Mouse (Mus musculus): ENCODE measurements around the gene Agap1. TPM values are rescaled to one million over a fixed set of nuclear protein-coding genes. Genes with fewer than 3 reads are reported as not detected.

The Agap1 gene
- total and polyA plus RNA-seq, 2 experiments from 2014 or later, result 40.1 to 108 TPM

DNA sequence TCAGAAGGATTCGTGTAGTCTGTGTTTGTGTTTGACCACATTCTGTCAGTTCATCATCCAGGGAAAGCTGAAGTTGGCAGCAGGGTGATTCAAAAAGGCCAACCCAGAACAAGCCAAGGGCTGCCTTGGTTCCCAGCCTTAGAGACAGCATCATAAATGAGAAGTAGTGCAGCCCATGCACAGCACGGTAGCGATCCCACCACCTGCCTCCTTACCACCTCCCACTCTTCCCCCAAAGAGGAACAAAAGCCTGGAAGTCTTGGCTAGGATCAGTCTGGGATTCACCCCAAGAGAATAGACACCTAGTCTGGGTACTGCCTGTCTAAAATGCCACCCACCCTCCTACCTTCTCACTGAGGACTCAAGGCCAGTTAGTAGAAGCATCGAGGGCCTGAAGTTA lies 390.9 kb downstream of the Agap1 start:
- DNase-seq (no peak), ATAC-seq (peak; percentile 3; the same call in 1 of the 2 replicates)
- H3K27me3 ChIP-seq (ENCODE audit: insufficient read depth, low read length), result no peaks in the 10 kb centered on the region
- peaks cover 18% of the 10 kb centered on the region; the same call in 1 of the 2 replicates for H3K36me3 ChIP-seq (ENCODE audit: insufficient read depth)
- no peak overlapping the region for H3K27ac ChIP-seq (ENCODE audit: low read depth, low read length)
- no peak overlapping the region for H3K9ac ChIP-seq
- H3K9me3 ChIP-seq (ENCODE audit: low read length), result no peaks in the 10 kb centered on the region
- peaks cover 26% of the 10 kb centered on the region for H3K4me1 ChIP-seq (ENCODE audit: insufficient read depth)
- H3K4me2 ChIP-seq (ENCODE audit: low read depth), result no peak overlapping the region
- WGBS, result 73% methylated on average over 4 of the region's 4 CpGs
- no peak overlapping the region for H3K4me3 ChIP-seq (ENCODE audit: low read depth, low read length)
- TF ChIP-seq CTCF (IDR thresholded peaks at IDR 0.05; ENCODE audit: low read depth), result no peak

DNA sequence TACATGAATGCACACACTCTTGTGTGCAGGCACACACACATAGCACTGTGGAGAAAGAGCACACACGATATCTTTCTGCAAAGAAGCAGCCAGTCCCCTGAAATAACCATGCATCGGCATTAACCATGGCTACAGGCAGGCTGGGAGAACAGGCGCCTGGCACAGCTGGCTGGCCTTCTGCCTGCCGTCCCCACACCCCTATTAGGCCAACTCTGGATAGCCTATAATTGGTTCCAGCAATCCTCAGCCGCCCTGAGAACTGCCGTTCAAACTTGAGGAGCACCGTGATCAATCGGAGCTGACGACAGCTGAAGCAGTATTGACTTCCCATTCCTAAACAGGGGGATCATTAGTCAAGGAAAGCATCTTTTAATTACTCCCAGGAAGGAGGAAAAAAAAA lies 391.5 kb downstream of the Agap1 start:
- Histone ChIP-seq H3K4me3 (ENCODE audit: low read depth, low read length) (no peak overlapping the region), H3K27me3 (ENCODE audit: insufficient read depth, low read length) (no peaks in the 10 kb centered on the region), H3K9me3 (ENCODE audit: low read length) (no peaks in the 10 kb centered on the region), H3K4me2 (ENCODE audit: low read depth) (no peak overlapping the region), H3K4me1 (ENCODE audit: insufficient read depth) (peaks cover 26% of the 10 kb centered on the region), H3K36me3 (ENCODE audit: insufficient read depth) (peaks cover 15% of the 10 kb centered on the region; the same call in 1 of the 2 replicates), H3K27ac (ENCODE audit: low read depth, low read length) (no peak overlapping the region), H3K9ac (no peak overlapping the region)
- TF ChIP-seq CTCF (IDR thresholded peaks at IDR 0.05; ENCODE audit: low read depth), result no peak
- ATAC-seq (no peak), DNase-seq (no peak)
- WGBS, result 44% methylated on average over 9 of the region's 9 CpGs

DNA sequence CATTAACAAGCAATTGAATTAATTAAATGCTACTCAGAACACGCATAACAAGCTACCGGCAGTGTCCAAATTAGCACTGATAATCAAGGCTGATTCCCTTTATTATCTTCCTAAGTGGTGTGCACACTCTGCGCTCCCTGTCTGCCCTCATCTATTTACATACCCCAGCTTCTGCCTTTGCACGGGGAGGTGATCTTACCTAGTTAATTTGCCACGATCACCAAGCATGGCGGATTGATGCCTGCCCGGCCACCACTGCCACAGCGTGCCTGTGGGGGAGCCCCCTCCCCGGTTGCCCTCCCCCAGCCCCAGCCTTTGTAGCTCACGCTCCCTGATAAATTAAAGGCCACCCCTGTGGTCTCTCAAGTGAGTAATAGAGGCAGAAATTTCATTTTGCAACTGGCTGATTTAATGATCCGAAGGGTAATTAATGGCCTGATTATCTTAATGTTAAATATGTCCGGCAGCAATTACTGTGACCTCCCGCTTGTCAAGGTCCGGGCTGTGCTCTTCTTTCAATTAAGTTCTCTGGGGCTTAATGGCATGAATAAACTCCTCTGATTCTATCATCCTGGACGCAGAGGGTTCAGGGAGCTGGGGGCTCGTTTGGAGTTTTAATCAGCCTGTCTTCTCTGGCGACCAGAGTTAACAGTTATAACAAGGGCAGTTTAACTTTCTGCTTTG lies 393.9 kb downstream of the Agap1 start:
- no peak overlapping the region for H3K27ac ChIP-seq (ENCODE audit: low read depth, low read length)
- no peak overlapping the region for H3K4me3 ChIP-seq (ENCODE audit: low read depth, low read length)
- H3K9ac ChIP-seq, result no peak overlapping the region; the same call in 1 of the 2 replicates
- ATAC-seq, result 0 out of 2 replicates have a peak, but pooled peaks have one; percentile 4
- 18% methylated on average over 17 of the region's 17 CpGs for WGBS
- no peak for TF ChIP-seq CTCF (IDR thresholded peaks at IDR 0.05; ENCODE audit: low read depth)
- H3K4me2 ChIP-seq (ENCODE audit: low read depth), result peak overlapping the region; percentile 20; the same call in 1 of the 2 replicates
- no peaks in the 10 kb centered on the region for H3K27me3 ChIP-seq (ENCODE audit: insufficient read depth, low read length)
- peaks cover 6% of the 10 kb centered on the region; the same call in 1 of the 2 replicates for H3K36me3 ChIP-seq (ENCODE audit: insufficient read depth)
- H3K4me1 ChIP-seq (ENCODE audit: insufficient read depth), result peaks cover 26% of the 10 kb centered on the region
- peak; percentile 30 for DNase-seq
- no peaks in the 10 kb centered on the region for H3K9me3 ChIP-seq (ENCODE audit: low read length)

DNA sequence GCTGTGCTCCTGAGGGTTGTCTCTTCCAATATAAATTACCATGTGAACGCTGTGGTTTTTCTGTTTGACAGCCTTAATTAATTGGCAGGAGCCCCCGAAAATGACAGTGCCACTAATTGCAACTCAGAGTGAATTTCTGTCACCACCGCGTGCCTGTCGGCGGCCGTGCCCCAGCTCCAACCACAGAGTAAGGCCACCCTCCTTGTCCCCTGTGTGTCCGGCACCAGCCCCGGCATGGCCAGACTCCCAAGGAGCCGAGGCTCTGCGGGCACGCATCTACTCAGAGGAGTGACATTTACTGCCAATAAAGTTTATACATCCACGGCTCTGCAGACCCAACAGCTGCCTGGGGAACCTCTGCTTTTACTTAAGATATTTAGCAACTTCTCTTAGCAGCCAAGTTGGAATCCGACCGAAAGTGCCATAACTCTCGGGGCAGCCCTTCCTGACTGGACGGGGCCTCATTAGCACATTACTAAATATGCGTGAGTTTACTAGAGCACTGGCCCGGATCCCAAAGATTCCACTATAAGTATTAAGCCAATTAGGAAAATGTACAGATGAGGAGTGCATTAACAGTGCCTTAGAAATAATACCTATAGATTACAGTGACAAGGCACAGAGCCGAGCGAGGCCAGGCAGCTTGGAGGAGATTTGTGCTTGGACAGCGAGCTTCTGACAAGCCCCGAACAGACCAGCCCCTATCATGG lies 394.7 kb downstream of the Agap1 start:
- H3K9me3 ChIP-seq (ENCODE audit: low read length), result no peaks in the 10 kb centered on the region
- no peaks in the 10 kb centered on the region for H3K27me3 ChIP-seq (ENCODE audit: insufficient read depth, low read length)
- TF ChIP-seq CTCF (IDR thresholded peaks at IDR 0.05; ENCODE audit: low read depth), result no peak
- no peak overlapping the region for H3K4me3 ChIP-seq (ENCODE audit: low read depth, low read length)
- no peaks in the 10 kb centered on the region; the same call in 1 of the 2 replicates for H3K36me3 ChIP-seq (ENCODE audit: insufficient read depth)
- 20% methylated on average over 23 of the region's 23 CpGs for WGBS
- peak overlapping the region; percentile 33; the same call in 1 of the 2 replicates for H3K9ac ChIP-seq
- peaks cover 26% of the 10 kb centered on the region for H3K4me1 ChIP-seq (ENCODE audit: insufficient read depth)
- DNase-seq (peak; percentile 58), ATAC-seq (peak; percentile 21; the same call in 1 of the 2 replicates)
- peak overlapping the region; percentile 52; the same call in 1 of the 2 replicates for H3K27ac ChIP-seq (ENCODE audit: low read depth, low read length)
- H3K4me2 ChIP-seq (ENCODE audit: low read depth), result peak overlapping the region; percentile 20

DNA sequence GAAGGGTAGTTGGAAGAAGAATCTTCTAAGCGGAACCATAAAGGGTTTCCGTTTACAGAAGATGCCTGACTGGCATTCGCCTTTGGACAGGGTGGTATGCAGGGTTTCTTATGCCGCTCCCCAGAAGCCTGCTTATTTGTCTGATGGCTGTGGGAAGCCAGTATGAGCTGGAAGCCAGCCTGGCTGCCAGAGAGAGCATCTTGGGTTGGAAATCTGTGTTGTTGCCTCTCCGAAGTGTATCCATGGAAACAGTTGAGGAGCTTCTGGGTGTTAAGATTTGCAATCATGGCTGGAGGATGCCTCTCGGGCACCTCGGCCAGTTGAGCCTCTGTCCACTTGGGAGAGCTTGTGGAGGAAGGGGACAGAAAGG lies 395.2 kb downstream of the Agap1 start:
- H3K27me3 ChIP-seq (ENCODE audit: insufficient read depth, low read length), result no peaks in the 10 kb centered on the region
- DNase-seq (peak; percentile 83), ATAC-seq (peak; percentile 88)
- H3K9ac ChIP-seq, result peak overlapping the region; percentile 33; the same call in 1 of the 2 replicates
- peak overlapping the region; percentile 52; the same call in 1 of the 2 replicates for H3K27ac ChIP-seq (ENCODE audit: low read depth, low read length)
- 41% methylated on average over 7 of the region's 7 CpGs for WGBS
- peak overlapping the region; percentile 20 for H3K4me2 ChIP-seq (ENCODE audit: low read depth)
- H3K9me3 ChIP-seq (ENCODE audit: low read length), result no peaks in the 10 kb centered on the region
- TF ChIP-seq CTCF (IDR thresholded peaks at IDR 0.05; ENCODE audit: low read depth), result no peak
- H3K4me1 ChIP-seq (ENCODE audit: insufficient read depth), result peaks cover 26% of the 10 kb centered on the region
- no peaks in the 10 kb centered on the region for H3K36me3 ChIP-seq (ENCODE audit: insufficient read depth)
- no peak overlapping the region for H3K4me3 ChIP-seq (ENCODE audit: low read depth, low read length)

DNA sequence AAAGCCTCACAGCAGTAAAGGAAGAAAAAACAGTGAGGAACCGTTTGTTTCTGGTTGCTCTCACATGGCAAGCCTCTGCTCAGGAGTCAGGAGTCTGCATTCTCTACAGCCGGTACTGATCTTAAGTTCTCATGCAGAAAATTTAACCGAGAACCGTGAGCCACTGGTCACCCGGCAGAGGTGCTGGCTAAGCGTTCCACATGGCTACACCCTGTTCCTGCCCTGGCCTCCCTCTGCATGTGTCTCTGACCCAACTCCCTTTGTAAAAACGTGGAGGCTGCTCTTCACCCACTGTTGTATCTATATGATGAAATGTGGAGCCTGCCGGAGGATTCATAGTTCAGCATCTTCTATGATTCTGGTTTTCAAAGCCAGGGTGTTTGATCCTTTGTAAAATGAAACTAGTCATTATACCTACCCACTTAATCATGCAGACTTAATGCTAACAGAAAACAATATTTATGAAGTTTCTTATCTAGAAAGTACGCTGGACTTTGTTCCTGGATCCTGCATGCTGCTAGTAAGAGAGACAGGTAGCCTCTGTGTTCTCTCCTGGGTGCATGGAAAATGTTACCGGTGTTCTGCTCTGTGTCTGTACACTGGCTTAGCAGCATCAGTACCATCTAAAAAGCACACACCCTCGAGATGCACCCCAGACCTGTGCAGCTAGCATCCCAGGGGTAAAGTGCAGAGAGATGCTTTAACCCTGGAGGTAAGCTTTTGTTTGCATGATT lies 396.2 kb downstream of the Agap1 start:
- H3K9ac ChIP-seq, result no peak overlapping the region
- no peaks in the 10 kb centered on the region for H3K27me3 ChIP-seq (ENCODE audit: insufficient read depth, low read length)
- H3K36me3 ChIP-seq (ENCODE audit: insufficient read depth), result no peaks in the 10 kb centered on the region
- no peak overlapping the region for H3K4me3 ChIP-seq (ENCODE audit: low read depth, low read length)
- no peak for ATAC-seq
- no peak for DNase-seq
- H3K4me1 ChIP-seq (ENCODE audit: insufficient read depth), result peaks cover 26% of the 10 kb centered on the region
- H3K9me3 ChIP-seq (ENCODE audit: low read length), result no peaks in the 10 kb centered on the region
- 79% methylated on average over 11 of the region's 11 CpGs for WGBS
- no peak overlapping the region for H3K27ac ChIP-seq (ENCODE audit: low read depth, low read length)
- TF ChIP-seq CTCF (IDR thresholded peaks at IDR 0.05; ENCODE audit: low read depth), result no peak
- no peak overlapping the region for H3K4me2 ChIP-seq (ENCODE audit: low read depth)

Data from forebrain, postnatal 0 days (tissue).